Mouse (Mus musculus) liver, embryonic 14.5 days (tissue): Measurements from ENCODE around the gene Raph1. TPM values are rescaled to one million over a fixed set of nuclear protein-coding genes. Genes with fewer than 3 reads are reported as not detected.

Experiments
- ATAC-seq: fragments of 200-750 bp; cut with Nextera tagmentation; 2 replicates; pipeline ENCODE4 v1.8.0; 2017; ENCODE audit warnings: moderate number of reproducible peaks, mild to moderate bottlenecking, moderate library complexity; ENCODE audit not compliant: insufficient read depth
- DNase-seq, 3 experiments: peaks; one replicate each; pipeline ENCODE4 v3.0.0-alpha.2; 2012 to 2013; ENCODE audit warnings: low read depth in 3 of 3, low spot score in 3 of 3
- H3K27ac ChIP-seq: fragments of 300-500 bp; sonication (generic); 2 replicates; pipeline ENCODE4 v1.5.1; 2014; ENCODE audit warnings: moderate library complexity, mild to moderate bottlenecking, control low read depth, inconsistent platforms
- H3K27me3 ChIP-seq: fragments of 300-500 bp; sonication (generic); 2 replicates; pipeline ENCODE4 v1.6.1; 2014; ENCODE audit warnings: mild to moderate bottlenecking, low read length, moderate library complexity; ENCODE audit not compliant: control insufficient read depth, insufficient read depth
- H3K36me3 ChIP-seq: fragments of 300-500 bp; sonication (generic); replicated peaks from 2 replicates; pipeline ENCODE4 v1.6.1; 2014; ENCODE audit warnings: low read depth; ENCODE audit not compliant: control insufficient read depth, insufficient read depth
- H3K4me1 ChIP-seq, 2 experiments: fragments of 200-500 bp in 1 of 2; fragments of 300-500 bp in 1 of 2; sonication (generic) in 1 of 2; replicated peaks; 2 replicates each; pipeline ENCODE4 v1.6.1; 2012 to 2014; ENCODE audit warnings: antibody characterized with exemption in 1 of 2, inconsistent platforms in 1 of 2, low read length in 1 of 2; ENCODE audit not compliant: control insufficient read depth in 2 of 2, insufficient read depth in 2 of 2
- H3K4me2 ChIP-seq: fragments of 300-500 bp; sonication (generic); 2 replicates; pipeline ENCODE4 v1.6.1; 2014; ENCODE audit warnings: low read depth, mild to moderate bottlenecking, control low read depth, moderate library complexity
- H3K4me3 ChIP-seq, 2 experiments: fragments of 200-500 bp in 1 of 2; fragments of 300-500 bp in 1 of 2; sonication (generic) in 1 of 2; 2 replicates each; pipeline ENCODE4 v1.5.1; 2012 to 2014; ENCODE audit warnings: low read depth in 2 of 2, low read length in 2 of 2, mild to moderate bottlenecking in 2 of 2, control low read depth in 1 of 2, inconsistent platforms in 1 of 2, moderate library complexity in 1 of 2; ENCODE audit not compliant: insufficient read depth in 1 of 2
- H3K9ac ChIP-seq: fragments of 300-500 bp; sonication (generic); replicated peaks from 2 replicates; pipeline ENCODE4 v1.6.1; 2014; ENCODE audit warnings: mild to moderate bottlenecking, control low read depth, moderate library complexity
- H3K9me3 ChIP-seq: fragments of 300-500 bp; sonication (generic); 2 replicates; pipeline ENCODE4 v1.6.1; 2016; ENCODE audit warnings: low read length, mixed read lengths; ENCODE audit not compliant: control insufficient read depth
- CTCF ChIP-seq: IDR thresholded peaks from 2 replicates; pipeline ENCODE4 v1.5.1; 2016; ENCODE audit warnings: antibody characterized with exemption, low read depth, control low read depth
- EP300 ChIP-seq: IDR thresholded peaks from 2 replicates; pipeline ENCODE4 v1.6.1; 2016; ENCODE audit warnings: antibody characterized with exemption, low read depth
- WGBS: fragments of 180-500 bp; shearing (Covaris S2); extraction: QIAGEN DNeasy Blood & Tissue Kit; methylation state at CpG from one replicate; pipeline ENCODE4 v1.1.7; 2014; ENCODE audit not compliant: insufficient replicate concordance; 5-methylcytosine and 5-hydroxymethylcytosine counted together
- polyA plus RNA-seq, 2 experiments: library from polyadenylated mRNA; depleted of rRNA in 1 of 2; stranded (reverse) in 1 of 2; unstranded in 1 of 2; fragments of >200 nt; fragmentation: Nextera tagmentation in 1 of 2; extraction: Ambion mirVana in 1 of 2; gene quantifications; 2 replicates each; pipeline versions ENCODE4 v1.2.1 to v1.2.3; 2012 to 2014

Gene Raph1
- polyA plus RNA-seq (2012; rRNA removed) (13.8 and 16.6 TPM in 2 replicates), polyA plus RNA-seq (2014; fragmentation: Nextera tagmentation; extraction: Ambion mirVana) (25.2 and 28.2 TPM in 2 replicates)

- no peaks in the 10 kb centered on the region for H3K9me3 ChIP-seq
- peak within 1 kb of the TSS; percentile 43 for H3K9ac ChIP-seq
- H3K27ac ChIP-seq: no peak within 1 kb of the TSS
- under 1% methylated on average over 70 of the region's 92 CpGs for WGBS
- ATAC-seq (peak; percentile 90), DNase-seq (peak; percentile 33 to 52 (median 43))
- peak within 1 kb of the TSS; percentile 63 to 64 for H3K4me3 ChIP-seq
- H3K27me3 ChIP-seq: peaks cover 24% of the 10 kb centered on the region
- peak within 1 kb of the TSS; percentile 58 for H3K4me2 ChIP-seq
- peaks cover 0 to 9% of the 10 kb centered on the region in 2 experiments; a peak in 3 of 4 replicates for H3K4me1 ChIP-seq
- TF ChIP-seq CTCF (no peak), EP300 (no peak)
- H3K36me3 ChIP-seq: no peaks in the 10 kb centered on the region
These were observed at the start of gene Raph1 for GRCm38 (mm10) chr1:60566631-60567311. Gene Raph1 (minus strand): TSS chr1:60567104.

GRCm38 (mm10) chr1:60615703-60616102 lies 48.8 kb upstream of the Raph1 start:
- no peak overlapping the region for H3K9ac ChIP-seq
- TF ChIP-seq CTCF (no peak), EP300 (no peak)
- no peak for DNase-seq
- H3K9me3 ChIP-seq: no peaks in the 10 kb centered on the region
- H3K36me3 ChIP-seq: no peaks in the 10 kb centered on the region
- H3K27ac ChIP-seq: no peak overlapping the region
- no peak for ATAC-seq
- WGBS: 18% methylated on average over 1 of the region's 1 CpGs
- H3K4me1 ChIP-seq: no peaks in the 10 kb centered on the region
- H3K27me3 ChIP-seq: no peaks in the 10 kb centered on the region
- H3K4me3 ChIP-seq: no peak overlapping the region
- no peak overlapping the region for H3K4me2 ChIP-seq

- 54% methylated on average over 1 of the region's 1 CpGs for WGBS
- ATAC-seq (no peak), DNase-seq (no peak)
- Histone ChIP-seq H3K9me3 (no peaks in the 10 kb centered on the region), H3K27me3 (no peaks in the 10 kb centered on the region), H3K27ac (no peak overlapping the region), H3K4me3 (no peak overlapping the region), H3K4me2 (no peak overlapping the region), H3K36me3 (no peaks in the 10 kb centered on the region), H3K9ac (no peak overlapping the region), H3K4me1 (no peaks in the 10 kb centered on the region)
- TF ChIP-seq CTCF (no peak), EP300 (no peak)
These were observed 48.0 kb upstream of the Raph1 start for GRCm38 (mm10) chr1:60614902-60615301.

GRCm38 (mm10) chr1:60611968-60612367 lies 45.1 kb upstream of the Raph1 start:
- DNase-seq: no peak
- H3K4me1 ChIP-seq: 0 out of 4 replicates have a peak, but pooled peaks cover 0 to 3% of the 10 kb centered on the region in 2 experiments
- TF ChIP-seq EP300 (no peak), CTCF (no peak)
- no peaks in the 10 kb centered on the region for H3K9me3 ChIP-seq
- no peak overlapping the region for H3K4me3 ChIP-seq
- H3K4me2 ChIP-seq: no peak overlapping the region
- no peaks in the 10 kb centered on the region for H3K27me3 ChIP-seq
- H3K9ac ChIP-seq: no peak overlapping the region
- no peak overlapping the region for H3K27ac ChIP-seq
- no peak for ATAC-seq
- 69% methylated on average over 3 of the region's 3 CpGs for WGBS
- H3K36me3 ChIP-seq: no peaks in the 10 kb centered on the region

- no peaks in the 10 kb centered on the region for H3K9me3 ChIP-seq
- no peaks in the 10 kb centered on the region for H3K36me3 ChIP-seq
- DNase-seq (no peak), ATAC-seq (no peak)
- H3K4me3 ChIP-seq: no peak overlapping the region
- H3K4me1 ChIP-seq: 0 out of 4 replicates have a peak, but pooled peaks cover 0 to 3% of the 10 kb centered on the region in 2 experiments
- no peak overlapping the region for H3K27ac ChIP-seq
- 50% methylated on average over 4 of the region's 4 CpGs for WGBS
- no peaks in the 10 kb centered on the region for H3K27me3 ChIP-seq
- no peak overlapping the region for H3K9ac ChIP-seq
- no peak overlapping the region for H3K4me2 ChIP-seq
- TF ChIP-seq CTCF: no peak
- no peak for TF ChIP-seq EP300
These were observed 43.7 kb upstream of the Raph1 start for GRCm38 (mm10) chr1:60610631-60611030.
